Mouse (Mus musculus) spleen, adult 2 months (tissue): ENCODE data around the gene Bclaf1.

ENCODE experiments used
- CTCF ChIP-seq: fragments of 200-500 bp; IDR thresholded peaks from 2 replicates; pipeline ENCODE4 v1.5.1; 2011; ENCODE audit warnings: mild to moderate bottlenecking, inconsistent platforms; ENCODE audit not compliant: insufficient read depth, insufficient read length, insufficient replicate concordance; ENCODE audit errors: extremely low read depth
- POLR2A ChIP-seq: fragments of 200-500 bp; IDR thresholded peaks from 2 replicates; pipeline ENCODE4 v1.6.1; 2011; ENCODE audit warnings: low read depth, low read length, inconsistent platforms

DNA sequence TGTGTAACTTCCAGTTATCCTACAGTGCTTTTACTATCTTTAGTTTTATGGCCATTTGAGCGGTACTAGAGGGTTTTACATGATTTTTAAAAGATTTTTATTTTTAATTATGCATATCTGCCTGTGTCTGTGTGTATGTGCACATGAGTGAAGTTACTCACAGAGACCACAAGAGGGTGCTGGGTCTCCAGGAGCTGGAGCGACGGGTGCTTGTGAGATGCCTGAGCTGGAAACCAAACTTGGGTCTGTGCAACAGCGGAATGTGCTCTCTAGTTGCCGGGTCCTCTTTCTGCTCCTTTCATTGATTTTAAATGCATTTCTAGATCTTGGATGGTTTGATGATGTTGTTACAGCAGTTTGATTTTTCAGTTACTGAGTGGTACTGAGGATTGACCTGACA is 59.8 kb downstream of the Bclaf1 start:
- TF ChIP-seq POLR2A, result no peak
- no peak for TF ChIP-seq CTCF
